Mouse (Mus musculus): ENCODE measurements around the gene Herpud2.
"Not testable (repeated sequence)": the region's sequence is repeated elsewhere in the genome, so short reads cannot be mapped to it uniquely, and the experiment has no call there.

Herpud2 gene

GRCm38 (mm10) chr9:25143950-25144349, 7.7 kb downstream of the Herpud2 start:
- DNase-seq, result no peak

- DNase-seq, result no peak
Measured at GRCm38 (mm10) chr9:25142988-25143387, 8.6 kb downstream of the Herpud2 start.

- DNase-seq, result no peak
Measured at GRCm38 (mm10) chr9:25142041-25142440, 9.6 kb downstream of the Herpud2 start.

- DNase-seq, result no peak
Measured at GRCm38 (mm10) chr9:25140330-25140729, 11.3 kb downstream of the Herpud2 start.

GRCm38 (mm10) chr9:25138900-25139299, 12.7 kb downstream of the Herpud2 start:
- DNase-seq, result no peak

- DNase-seq, result no peak
Measured at GRCm38 (mm10) chr9:25132920-25133319, 18.7 kb downstream of the Herpud2 start.

- no peak for DNase-seq
Measured at GRCm38 (mm10) chr9:25132253-25132652, 19.4 kb downstream of the Herpud2 start.

- DNase-seq, result no peak
Measured at GRCm38 (mm10) chr9:25124048-25124447, 27.6 kb downstream of the Herpud2 start.

- not testable (repeated sequence) for DNase-seq
Measured at GRCm38 (mm10) chr9:25123590-25123989, 28.0 kb downstream of the Herpud2 start.

GRCm38 (mm10) chr9:25104638-25105037, 47.0 kb downstream of the Herpud2 start:
- peak; percentile 23 for DNase-seq

- no peak for DNase-seq
Measured at GRCm38 (mm10) chr9:25102881-25103280, 48.7 kb downstream of the Herpud2 start.

GRCm38 (mm10) chr9:25090853-25091252, 60.8 kb downstream of the Herpud2 start:
- no peak for DNase-seq

- DNase-seq, result no peak
Measured at GRCm38 (mm10) chr9:25089122-25089521, 62.5 kb downstream of the Herpud2 start, which contains the start of gene Gm10181. Gm10181 (plus strand) TSS chr9:25089422.

GRCm38 (mm10) chr9:25076505-25076904, 75.1 kb downstream of the Herpud2 start:
- DNase-seq, result no peak

- no peak for DNase-seq
Measured at GRCm38 (mm10) chr9:25075977-25076376, 75.6 kb downstream of the Herpud2 start.

- no peak for DNase-seq
Measured at GRCm38 (mm10) chr9:25072666-25073065, 79.0 kb downstream of the Herpud2 start.

GRCm38 (mm10) chr9:25058726-25059125, 92.9 kb downstream of the Herpud2 start:
- no peak for DNase-seq

Data from cerebellum, adult 8-10 months (tissue).